Mouse (Mus musculus): ENCODE data around the gene Rsrp1.

The Rsrp1 gene

GRCm38 (mm10) chr4:134963021-134963776, 39.8 kb downstream of the Rsrp1 start:
- peak; percentile 83 for DNase-seq (ENCODE audit: extremely low read depth, low read depth)

GRCm38 (mm10) chr4:134967887-134968604, 44.7 kb downstream of the Rsrp1 start:
- DNase-seq (ENCODE audit: extremely low read depth, low read depth), result no peak

- DNase-seq (ENCODE audit: extremely low read depth, low read depth), result no peak
Observed at GRCm38 (mm10) chr4:134968605-134968976, 45.2 kb downstream of the Rsrp1 start.

GRCm38 (mm10) chr4:134975261-134975928, 52.0 kb downstream of the Rsrp1 start:
- peak; percentile 24 for DNase-seq (ENCODE audit: extremely low read depth, low read depth)

- no peak for DNase-seq (ENCODE audit: extremely low read depth, low read depth)
Observed at GRCm38 (mm10) chr4:134975929-134976308, 52.5 kb downstream of the Rsrp1 start.
